Mouse (Mus musculus) heart, adult 18-20 months (tissue): Measurements from ENCODE around the gene Prl3b1. TPM values are rescaled to one million over a fixed set of nuclear protein-coding genes. Genes with fewer than 3 reads are reported as not detected.

Source experiments
- DNase-seq, 2 experiments: peaks; one replicate each; pipeline ENCODE4 v3.0.0; 2021 to 2022; ENCODE audit warnings: mixed read lengths in 1 of 2
- long read RNA-seq, 2 experiments: library from polyadenylated mRNA; stranded (forward); transcript quantifications; one replicate each; pipeline ENCODE4 v2.0.0; 2021
- total RNA-seq, 2 experiments: library from RNA; stranded (reverse); gene quantifications; 2 replicates each; pipeline ENCODE4 v1.2.3; 2021

Gene Prl3b1
- total RNA-seq: not detected
- long read RNA-seq, experiment 1: 0 reads
- long read RNA-seq, experiment 2: 0 reads

- no peak for DNase-seq
Observed at GRCm38 (mm10) chr13:27241547-27241946, at the start of gene Prl3b1. Gene Prl3b1, plus strand, starts transcription at chr13:27241847.

GRCm38 (mm10) chr13:27196359-27196758 is 45.3 kb upstream of the Prl3b1 start, which contains the start of gene Prl3c1:
Gene Prl3c1, plus strand, starts transcription at chr13:27196659.
- DNase-seq: no peak

GRCm38 (mm10) chr13:27259136-27259535 is 17.5 kb downstream of the Prl3b1 start, which contains the start of gene Prl3a1:
Gene Prl3a1, plus strand, starts transcription at chr13:27259436.
- DNase-seq: no peak

Other genes starting within 250 kb of the Prl3b1 start
- gene Prl, start 184.3 kb upstream of the Prl3b1 start, total RNA-seq: not detected
- gene Prl3d1, start 147.7 kb upstream of the Prl3b1 start, total RNA-seq: not detected
- gene Prl3d2, start 120.1 kb upstream of the Prl3b1 start, total RNA-seq: not detected
- gene Prl3d3, start 85.1 kb upstream of the Prl3b1 start, total RNA-seq: not detected
- not detected for gene Prl3c1, start 45.2 kb upstream of the Prl3b1 start, total RNA-seq
- not detected for gene Prl3a1, start 17.6 kb downstream of the Prl3b1 start, total RNA-seq
- gene Prl6a1, start 70.8 kb downstream of the Prl3b1 start, total RNA-seq: not detected
- gene Prl8a2, start 103.8 kb downstream of the Prl3b1 start, total RNA-seq: not detected
- not detected for gene Prl2b1, start 149.0 kb downstream of the Prl3b1 start, total RNA-seq
- gene Prl8a6, start 196.8 kb downstream of the Prl3b1 start, total RNA-seq: not detected